Mouse (Mus musculus) cerebellum, adult 11 months (tissue): ENCODE measurements at regions not wholly inside any gene's neighbourhood (a gene's known extent, or its start where the extent isn't known, plus 50 kb on each side); places are given as distances from the start of the nearest gene placed in this dataset.

Experiments used
- DNase-seq: peaks from one replicate; pipeline ENCODE4 v3.0.0; 2022

- DNase-seq: no peak
These were observed 129.2 kb downstream of the Lrrc30 start for GRCm38 (mm10) chr17:67503125-67503878.

GRCm38 (mm10) chr17:67502628-67503027 lies 129.9 kb downstream of the Lrrc30 start:
- DNase-seq: no peak

- no peak for DNase-seq
These were observed 132.5 kb downstream of the Lrrc30 start for GRCm38 (mm10) chr17:67499783-67500641.

- no peak for DNase-seq
These were observed 135.1 kb downstream of the Lrrc30 start for GRCm38 (mm10) chr17:67497380-67497779.

- no peak for DNase-seq
These were observed 126.2 kb upstream of the Ptprm start for GRCm38 (mm10) chr17:67480463-67480862.

GRCm38 (mm10) chr17:67473137-67473536 lies 118.9 kb upstream of the Ptprm start:
- DNase-seq: peak; percentile 27

- no peak for DNase-seq
These were observed 104.7 kb upstream of the Ptprm start for GRCm38 (mm10) chr17:67458851-67459421.

GRCm38 (mm10) chr17:67451966-67452365 lies 97.7 kb upstream of the Ptprm start:
- DNase-seq: no peak

- DNase-seq: no peak
These were observed 96.8 kb upstream of the Ptprm start for GRCm38 (mm10) chr17:67451081-67451480.

GRCm38 (mm10) chr17:67450021-67450420 lies 95.8 kb upstream of the Ptprm start:
- DNase-seq: no peak

- no peak for DNase-seq
These were observed 91.7 kb upstream of the Ptprm start for GRCm38 (mm10) chr17:67445986-67446385.

- no peak for DNase-seq
These were observed 86.7 kb upstream of the Ptprm start for GRCm38 (mm10) chr17:67440961-67441360.

GRCm38 (mm10) chr17:67419956-67420711 lies 65.9 kb upstream of the Ptprm start:
- DNase-seq: no peak

- no peak for DNase-seq
These were observed 58.4 kb upstream of the Ptprm start for GRCm38 (mm10) chr17:67412546-67413250.

GRCm38 (mm10) chr17:67409911-67410310 lies 55.7 kb upstream of the Ptprm start:
- no peak for DNase-seq

- DNase-seq: no peak
These were observed 51.7 kb upstream of the Ptprm start for GRCm38 (mm10) chr17:67405934-67406333.
